Mouse (Mus musculus) forebrain, postnatal 0 days (tissue): ENCODE results near the gene Eea1. TPM values are rescaled to one million over a fixed set of nuclear protein-coding genes. Genes with fewer than 3 reads are reported as not detected.
"Not testable (repeated sequence)": the region's sequence is repeated elsewhere in the genome, so short reads cannot be mapped to it uniquely, and the experiment has no call there.

ENCODE experiments used
- ATAC-seq: fragments of 200-750 bp; cut with Nextera tagmentation; 2 replicates; pipeline ENCODE4 v1.8.0; 2017; ENCODE audit warnings: mild to moderate bottlenecking, moderate library complexity
- DNase-seq: peaks from one replicate; pipeline ENCODE4 v3.0.0-alpha.2; 2015
- H3K27ac ChIP-seq: fragments of 300-500 bp; sonication (generic); 2 replicates; pipeline ENCODE4 v1.5.1; 2014; ENCODE audit warnings: low read depth, mild to moderate bottlenecking, antibody characterized with exemption, low read length, moderate library complexity, mixed read lengths
- H3K27me3 ChIP-seq: fragments of 300-500 bp; sonication (generic); 2 replicates; pipeline ENCODE4 v1.6.1; 2014; ENCODE audit warnings: mild to moderate bottlenecking, low read length, mixed read lengths; ENCODE audit not compliant: insufficient read depth
- H3K36me3 ChIP-seq: fragments of 300-500 bp; sonication (generic); 2 replicates; pipeline ENCODE4 v1.6.1; 2014; ENCODE audit warnings: mild to moderate bottlenecking, moderate library complexity; ENCODE audit not compliant: insufficient read depth
- H3K4me1 ChIP-seq: fragments of 300-500 bp; sonication (generic); 2 replicates; pipeline ENCODE4 v1.6.1; 2014; ENCODE audit warnings: antibody characterized with exemption; ENCODE audit not compliant: insufficient read depth
- H3K4me2 ChIP-seq: fragments of 300-500 bp; sonication (generic); 2 replicates; pipeline ENCODE4 v1.6.1; 2014; ENCODE audit warnings: low read depth, mild to moderate bottlenecking, moderate library complexity
- H3K4me3 ChIP-seq: fragments of 300-500 bp; sonication (generic); 2 replicates; pipeline ENCODE4 v1.5.1; 2014; ENCODE audit warnings: low read depth, low read length, mixed read lengths
- H3K9ac ChIP-seq: fragments of 300-500 bp; sonication (generic); 2 replicates; pipeline ENCODE4 v1.6.1; 2014; ENCODE audit warnings: mild to moderate bottlenecking
- H3K9me3 ChIP-seq: fragments of 300-500 bp; sonication (generic); 2 replicates; pipeline ENCODE4 v1.6.1; 2016; ENCODE audit warnings: low read length
- CTCF ChIP-seq: sonication (generic); IDR thresholded peaks from 2 replicates; pipeline ENCODE4 v1.5.1; 2016; ENCODE audit warnings: antibody characterized with exemption, control low read depth, low read depth
- WGBS: fragments of 180-500 bp; shearing (Covaris S2); extraction: QIAGEN DNeasy Blood & Tissue Kit; methylation state at CpG from one replicate; pipeline ENCODE4 v1.1.7; 2014; 5-methylcytosine and 5-hydroxymethylcytosine counted together
- polyA plus RNA-seq: library from polyadenylated mRNA; unstranded; fragments of >200 nt; fragmentation: Nextera tagmentation; extraction: Ambion mirVana; gene quantifications from 2 replicates; pipeline ENCODE4 v1.2.1, GENCODE M21; 2015
- total RNA-seq: library from RNA; depleted of rRNA; stranded (reverse); fragments of >200 nt; gene quantifications from 2 replicates; pipeline ENCODE4 v1.2.3, GENCODE M21; 2014

Gene Eea1
- total and polyA plus RNA-seq, 2 experiments from 2014 or later = 16.6 to 21.9 TPM

GRCm38 (mm10) chr10:96048550-96048949, 108.1 kb downstream of the Eea1 start:
- H3K9ac ChIP-seq = no peak overlapping the region
- no peaks in the 10 kb centered on the region for H3K9me3 ChIP-seq
- no peak overlapping the region for H3K4me2 ChIP-seq
- ATAC-seq (no peak), DNase-seq (no peak)
- H3K4me1 ChIP-seq = no peaks in the 10 kb centered on the region
- TF ChIP-seq CTCF = no peak
- no peaks in the 10 kb centered on the region for H3K27me3 ChIP-seq
- H3K27ac ChIP-seq = no peak overlapping the region
- 94% methylated on average over 3 of the region's 3 CpGs for WGBS
- no peak overlapping the region for H3K4me3 ChIP-seq
- 0 out of 2 replicates have a peak, but pooled peaks cover 3% of the 10 kb centered on the region for H3K36me3 ChIP-seq

- Histone ChIP-seq H3K9me3 (no peaks in the 10 kb centered on the region), H3K27ac (no peak overlapping the region), H3K4me1 (no peaks in the 10 kb centered on the region), H3K27me3 (no peaks in the 10 kb centered on the region), H3K36me3 (no peaks in the 10 kb centered on the region), H3K4me2 (no peak overlapping the region), H3K9ac (no peak overlapping the region), H3K4me3 (no peak overlapping the region)
- TF ChIP-seq CTCF = no peak
- WGBS = 57% methylated on average over 3 of the region's 3 CpGs
- ATAC-seq = no peak
- DNase-seq = no peak
Measured at GRCm38 (mm10) chr10:96067347-96067746, 126.9 kb downstream of the Eea1 start.

GRCm38 (mm10) chr10:96074386-96074785, 133.9 kb downstream of the Eea1 start:
- H3K36me3 ChIP-seq = no peaks in the 10 kb centered on the region
- ATAC-seq = no peak
- TF ChIP-seq CTCF = no peak
- no peak overlapping the region for H3K9ac ChIP-seq
- 81% methylated on average over 7 of the region's 7 CpGs for WGBS
- no peak overlapping the region for H3K27ac ChIP-seq
- no peak overlapping the region for H3K4me2 ChIP-seq
- H3K4me3 ChIP-seq = no peak overlapping the region
- H3K9me3 ChIP-seq = no peaks in the 10 kb centered on the region
- H3K27me3 ChIP-seq = no peaks in the 10 kb centered on the region
- no peak for DNase-seq
- H3K4me1 ChIP-seq = no peaks in the 10 kb centered on the region

GRCm38 (mm10) chr10:96075403-96075802, 135.0 kb downstream of the Eea1 start:
- no peak for ATAC-seq

GRCm38 (mm10) chr10:96075880-96076279, 135.4 kb downstream of the Eea1 start:
- H3K4me3 ChIP-seq = no peak overlapping the region
- no peak overlapping the region for H3K9ac ChIP-seq
- H3K4me1 ChIP-seq = no peaks in the 10 kb centered on the region
- no peaks in the 10 kb centered on the region for H3K9me3 ChIP-seq
- H3K36me3 ChIP-seq = no peaks in the 10 kb centered on the region
- no peak for TF ChIP-seq CTCF
- H3K4me2 ChIP-seq = no peak overlapping the region
- peak; percentile 21; the same call in 1 of the 2 replicates for ATAC-seq
- no peaks in the 10 kb centered on the region for H3K27me3 ChIP-seq
- peak; percentile 53 for DNase-seq
- no peak overlapping the region for H3K27ac ChIP-seq
- 9% methylated on average over 7 of the region's 7 CpGs for WGBS

More at GRCm38 (mm10) chr10:96075403-96075802, 135.0 kb downstream of the Eea1 start:
- H3K27me3 ChIP-seq = no peaks in the 10 kb centered on the region
- H3K9me3 ChIP-seq = no peaks in the 10 kb centered on the region
- WGBS = 70% methylated on average over 4 of the region's 4 CpGs
- H3K27ac ChIP-seq = no peak overlapping the region
- H3K36me3 ChIP-seq = no peaks in the 10 kb centered on the region
- TF ChIP-seq CTCF = no peak
- no peaks in the 10 kb centered on the region for H3K4me1 ChIP-seq
- no peak overlapping the region for H3K4me2 ChIP-seq
- no peak overlapping the region for H3K9ac ChIP-seq
- DNase-seq = no peak
- H3K4me3 ChIP-seq = no peak overlapping the region

- no peak for DNase-seq
- Histone ChIP-seq H3K9ac (no peak overlapping the region), H3K27ac (no peak overlapping the region), H3K36me3 (no peaks in the 10 kb centered on the region), H3K27me3 (no peaks in the 10 kb centered on the region), H3K9me3 (no peaks in the 10 kb centered on the region), H3K4me3 (no peak overlapping the region), H3K4me1 (no peaks in the 10 kb centered on the region), H3K4me2 (no peak overlapping the region)
- 61% methylated on average over 3 of the region's 3 CpGs for WGBS
- ATAC-seq = no peak
- TF ChIP-seq CTCF = no peak
Measured at GRCm38 (mm10) chr10:96076461-96076860, 136.0 kb downstream of the Eea1 start.

- not testable (repeated sequence) for H3K4me2 ChIP-seq, DNase-seq, H3K27ac ChIP-seq, H3K4me3 ChIP-seq, H3K9ac ChIP-seq, H3K36me3 ChIP-seq, H3K4me1 ChIP-seq, H3K27me3 ChIP-seq, H3K9me3 ChIP-seq
- WGBS = 92% methylated on average over 6 of the region's 6 CpGs
- peak; percentile 100 for ATAC-seq
Measured at GRCm38 (mm10) chr10:96077480-96078066, 137.1 kb downstream of the Eea1 start.
